In genomic region chr19:11811688-11812365, GRCm38 (mm10) we compare ENCODE assay signal across 9 mouse cellular contexts. TPM values are rescaled to one million over a fixed set of nuclear protein-coding genes. Genes with fewer than 3 reads are reported as not detected.
A peak's percentile ranks its signal among the peaks of the same experiment; 100 is the strongest.
DNase-seq lines count a peak whose midpoint lies in the region; ATAC-seq lines count a peak whose summit lies in the region.
"Had no signal": no experiment of that assay in that cellular context is flagged by ENCODE, and none has a peak within 500 bp of the region (broad histone marks: within the 10 kb centered on the region; RNA-seq: fewer than 3 reads in every experiment).

No protein-coding gene starts in this region.

- DNase-seq in adrenal gland, postnatal 14 days = peak; percentile 11
- DNase-seq in adrenal gland, postnatal 4 days (ENCODE audit: low spot score in 2 of 2) = no peak
- peak; percentile 51 for DNase-seq in kidney, adult 11 months
- DNase-seq in c-Kit-positive CD71-positive TER-119-positive erythroid progenitor cells, embryonic 14.5 days (ENCODE audit: low spot score) = no peak
- DNase-seq in right cerebral cortex, adult 2 months (ENCODE audit: low spot score in 2 of 2) = no peak
- no peak for DNase-seq in thymus, postnatal 36 days

- ATAC-seq in embryonic facial prominence, embryonic 12.5 days (ENCODE audit: insufficient number of reproducible peaks, insufficient read depth, low FRiP score, low TSS enrichment) = peak; percentile 66; the same call in 1 of the 2 replicates
- peak; percentile 96 for ATAC-seq in midbrain, embryonic 13.5 days

- peaks cover 17% of the 10 kb centered on the region for H3K27me3 ChIP-seq in embryonic facial prominence, embryonic 12.5 days
- peaks cover 9% of the 10 kb centered on the region; the same call in 1 of the 2 replicates for H3K27me3 ChIP-seq in midbrain, embryonic 13.5 days

- no peak overlapping the region for H3K27ac ChIP-seq in embryonic facial prominence, embryonic 12.5 days
- H3K27ac ChIP-seq in midbrain, embryonic 13.5 days = peak overlapping the region; percentile 64

- H3K4me2 ChIP-seq in embryonic facial prominence, embryonic 12.5 days (replicated peaks) = no peak overlapping the region
- H3K4me2 ChIP-seq in midbrain, embryonic 13.5 days (replicated peaks) = peak overlapping the region; percentile 15

- no peaks in the 10 kb centered on the region for H3K9me3 ChIP-seq in embryonic facial prominence, embryonic 12.5 days
- no peaks in the 10 kb centered on the region for H3K9me3 ChIP-seq in midbrain, embryonic 13.5 days

- H3K9ac ChIP-seq in embryonic facial prominence, embryonic 12.5 days = no peak overlapping the region
- no peak overlapping the region for H3K9ac ChIP-seq in midbrain, embryonic 13.5 days (replicated peaks)

- H3K36me3 ChIP-seq in embryonic facial prominence, embryonic 12.5 days = no peaks in the 10 kb centered on the region
- H3K36me3 ChIP-seq in midbrain, embryonic 13.5 days = no peaks in the 10 kb centered on the region

- WGBS in embryonic facial prominence, embryonic 12.5 days = 52% methylated on average over 5 of the region's 5 CpGs
- WGBS in midbrain, embryonic 13.5 days = 17% methylated on average over 5 of the region's 5 CpGs

- H3K4me3 ChIP-seq in embryonic facial prominence, embryonic 12.5 days = no peak overlapping the region
- H3K4me3 ChIP-seq in midbrain, embryonic 13.5 days (replicated peaks) = 0 out of 2 replicates have a peak overlapping the region, but pooled peaks have one; percentile 0

- H3K4me1 ChIP-seq in embryonic facial prominence, embryonic 12.5 days = no peaks in the 10 kb centered on the region
- peaks cover 48% of the 10 kb centered on the region for H3K4me1 ChIP-seq in midbrain, embryonic 13.5 days (replicated peaks)

RNA-seq across cellular contexts. Expression of gene Stx3, which starts 7.4 kb away (rescaled TPM):
- 8.0 and 10.1 TPM in 2 replicates for total RNA-seq in adrenal gland, postnatal 14 days (2021)
- total RNA-seq in adrenal gland, postnatal 4 days (2021) = 10 to 100 TPM in 1 of 2 experiments, 1 to 10 TPM in 1; 7.9 to 12.2 TPM
- polyA plus RNA-seq in embryonic facial prominence, embryonic 12.5 days (2016; fragmentation: Nextera tagmentation; extraction: Ambion mirVana) = 8.4 and 9.0 TPM in 2 replicates
- polyA plus RNA-seq in midbrain, embryonic 13.5 days (2015; fragmentation: Nextera tagmentation; extraction: Ambion mirVana) = 20.7 and 24.1 TPM in 2 replicates

RNA-seq across cellular contexts. Expression of gene Olfr1417, which starts 27.2 kb away (rescaled TPM):
- total RNA-seq in adrenal gland, postnatal 14 days (2021) = not detected in 2 replicates
- total RNA-seq in adrenal gland, postnatal 4 days (2021) = not detected
- polyA plus RNA-seq in embryonic facial prominence, embryonic 12.5 days (2016; fragmentation: Nextera tagmentation; extraction: Ambion mirVana) = not detected in 2 replicates
- not detected in 2 replicates for polyA plus RNA-seq in midbrain, embryonic 13.5 days (2015; fragmentation: Nextera tagmentation; extraction: Ambion mirVana)
- total RNA-seq: liver, adult 2 months had no signal
- polyA plus RNA-seq: liver, adult 2 months had no signal

RNA-seq across cellular contexts. Expression of gene Mrpl16, which starts 41.6 kb away (rescaled TPM):
- 76.5 and 79.8 TPM in 2 replicates for total RNA-seq in adrenal gland, postnatal 14 days (2021)
- total RNA-seq in adrenal gland, postnatal 4 days (2021) = 10 to 100 TPM; 48.8 to 53.8 TPM
- 45.6 and 48.1 TPM in 2 replicates for polyA plus RNA-seq in embryonic facial prominence, embryonic 12.5 days (2016; fragmentation: Nextera tagmentation; extraction: Ambion mirVana)
- 42.8 and 47.4 TPM in 2 replicates for polyA plus RNA-seq in midbrain, embryonic 13.5 days (2015; fragmentation: Nextera tagmentation; extraction: Ambion mirVana)

RNA-seq across cellular contexts. Expression of gene Olfr1418, which starts 49.0 kb away (rescaled TPM):
- not detected in 2 replicates for total RNA-seq in adrenal gland, postnatal 14 days (2021)
- not detected for total RNA-seq in adrenal gland, postnatal 4 days (2021)
- not detected in 2 replicates for polyA plus RNA-seq in embryonic facial prominence, embryonic 12.5 days (2016; fragmentation: Nextera tagmentation; extraction: Ambion mirVana)
- not detected in 2 replicates for polyA plus RNA-seq in midbrain, embryonic 13.5 days (2015; fragmentation: Nextera tagmentation; extraction: Ambion mirVana)
- total RNA-seq: liver, adult 2 months had no signal
- polyA plus RNA-seq: liver, adult 2 months had no signal

Comparison
In these comparisons a context has a peak if more than half of its experiments do, and no peak if none do; other contexts are left out.
1. DNase-seq: peak in adrenal gland, postnatal 14 days (single experiment) and kidney, adult 11 months (single experiment); none in adrenal gland, postnatal 4 days (0 of 2), c-Kit-positive CD71-positive TER-119-positive erythroid progenitor cells, embryonic 14.5 days (single experiment), right cerebral cortex, adult 2 months (0 of 2) and thymus, postnatal 36 days (0 of 2).